Mouse (Mus musculus): Measurements from ENCODE around the gene Ubxn6.

DNA sequence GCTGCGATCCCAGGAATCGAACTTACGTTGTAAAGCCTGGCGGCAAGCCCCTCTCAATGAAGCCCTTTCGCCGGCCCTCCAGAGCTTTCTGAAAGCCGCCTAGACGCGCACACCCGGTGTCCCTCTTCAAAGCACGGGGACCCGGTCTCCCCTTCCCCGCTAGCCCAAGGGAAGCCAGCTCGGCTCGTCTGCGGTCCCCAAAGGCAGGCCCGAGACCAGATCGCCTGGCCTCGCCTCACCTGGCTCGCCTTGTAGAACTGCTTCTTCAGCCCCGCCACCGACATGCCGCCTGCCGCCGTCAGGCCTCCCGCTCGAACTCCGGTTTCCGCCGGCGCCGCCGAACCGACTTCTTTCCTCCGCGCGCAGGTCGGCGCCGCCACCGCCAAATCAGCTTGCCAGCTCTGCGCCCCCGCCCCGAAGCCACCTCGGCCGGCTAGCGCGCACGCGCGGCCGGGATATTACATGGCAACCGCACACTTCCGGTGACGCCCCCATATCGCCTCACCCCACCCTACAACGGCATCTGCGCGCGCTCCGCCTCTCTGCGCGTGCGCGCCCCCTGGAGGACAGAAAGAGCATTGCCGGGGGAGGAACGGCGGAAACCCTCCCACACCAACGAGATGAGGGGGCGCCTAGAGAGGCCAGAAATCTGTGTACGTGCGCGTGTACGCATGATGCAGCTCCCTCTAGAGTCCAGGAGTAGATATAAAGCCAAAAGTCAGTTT lies 38.5 kb downstream of the Ubxn6 start, which contains the start of gene Sh3gl1:
- TF ChIP-seq POLR2A (IDR thresholded peaks at IDR 0.05; ENCODE audit: low read depth, low read length) (peak; percentile 67), CTCF (IDR thresholded peaks at IDR 0.05; ENCODE audit: extremely low read depth, insufficient read depth, insufficient read length, insufficient replicate concordance) (peak; percentile 99)
